Mouse (Mus musculus): ENCODE measurements at regions not wholly inside any gene's neighbourhood (a gene's known extent, or its start where the extent isn't known, plus 50 kb on each side); places are given as distances from the start of the nearest gene placed in this dataset.

GRCm38 (mm10) chr10:117556027-117556789 is 73.1 kb upstream of the Cpm start:
- intact Hi-C loops (cut with DNase I), result no loop called here

GRCm38 (mm10) chr10:117555542-117555941 is 73.8 kb upstream of the Cpm start:
- intact Hi-C loops (cut with DNase I), result no loop called here

- intact Hi-C loops (cut with DNase I), result no loop called here
Measured at GRCm38 (mm10) chr10:117555044-117555443, 74.3 kb upstream of the Cpm start.

DNA sequence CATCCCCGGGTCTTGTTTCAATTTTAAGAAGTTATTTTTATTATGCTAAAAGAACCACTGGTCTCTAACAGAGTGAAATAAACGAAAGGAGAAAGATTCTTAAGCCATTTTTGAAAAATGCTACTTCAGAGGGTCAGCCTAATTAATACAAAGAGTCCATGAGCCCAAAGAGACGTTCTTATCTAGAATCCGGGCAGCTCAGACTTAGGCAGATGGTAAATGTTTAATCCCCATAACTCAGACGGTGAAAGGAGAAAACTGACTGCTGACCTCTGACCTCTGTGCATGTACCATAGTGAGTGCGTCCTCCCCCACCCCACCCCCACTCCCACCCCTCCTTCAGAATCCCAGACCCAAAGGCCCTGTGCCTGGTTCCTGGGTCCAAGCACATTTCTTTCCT is 74.8 kb upstream of the Cpm start:
- intact Hi-C loops (cut with DNase I), result no loop called here

GRCm38 (mm10) chr10:117553211-117554186 is 75.8 kb upstream of the Cpm start:
- intact Hi-C loops (cut with DNase I), result no loop called here

DNA sequence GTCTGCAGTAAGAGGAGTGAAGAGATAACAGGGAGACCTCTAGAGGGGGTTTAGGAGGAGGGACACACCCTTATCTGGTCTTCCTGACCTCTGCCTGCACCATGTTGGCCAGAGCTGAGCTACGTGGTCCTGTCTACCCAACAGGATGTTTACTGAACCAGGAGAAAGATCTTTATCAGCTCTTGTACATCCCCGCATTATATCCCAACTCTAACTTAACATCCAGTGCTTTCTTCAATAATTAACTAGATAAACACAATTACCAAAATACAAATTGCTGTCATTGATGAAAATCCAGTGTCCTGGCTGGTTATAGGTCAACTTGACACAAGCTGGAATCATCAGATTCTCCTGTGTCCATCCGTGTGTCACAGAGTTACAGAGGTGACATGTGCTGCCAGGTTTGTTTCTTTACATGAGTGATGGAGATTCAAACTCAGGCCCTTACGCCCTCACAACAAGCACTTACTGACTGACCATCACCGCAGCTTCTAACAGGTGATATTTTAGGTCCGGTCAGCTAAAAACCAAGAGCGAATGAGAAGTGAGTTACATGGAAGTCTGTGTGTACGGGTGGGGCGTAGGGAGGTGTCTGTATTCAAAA is 77.1 kb upstream of the Cpm start:
- intact Hi-C loops (cut with DNase I), result no loop called here

GRCm38 (mm10) chr10:117551234-117552048 is 77.9 kb upstream of the Cpm start:
- intact Hi-C loops (cut with DNase I), result no loop called here

DNA sequence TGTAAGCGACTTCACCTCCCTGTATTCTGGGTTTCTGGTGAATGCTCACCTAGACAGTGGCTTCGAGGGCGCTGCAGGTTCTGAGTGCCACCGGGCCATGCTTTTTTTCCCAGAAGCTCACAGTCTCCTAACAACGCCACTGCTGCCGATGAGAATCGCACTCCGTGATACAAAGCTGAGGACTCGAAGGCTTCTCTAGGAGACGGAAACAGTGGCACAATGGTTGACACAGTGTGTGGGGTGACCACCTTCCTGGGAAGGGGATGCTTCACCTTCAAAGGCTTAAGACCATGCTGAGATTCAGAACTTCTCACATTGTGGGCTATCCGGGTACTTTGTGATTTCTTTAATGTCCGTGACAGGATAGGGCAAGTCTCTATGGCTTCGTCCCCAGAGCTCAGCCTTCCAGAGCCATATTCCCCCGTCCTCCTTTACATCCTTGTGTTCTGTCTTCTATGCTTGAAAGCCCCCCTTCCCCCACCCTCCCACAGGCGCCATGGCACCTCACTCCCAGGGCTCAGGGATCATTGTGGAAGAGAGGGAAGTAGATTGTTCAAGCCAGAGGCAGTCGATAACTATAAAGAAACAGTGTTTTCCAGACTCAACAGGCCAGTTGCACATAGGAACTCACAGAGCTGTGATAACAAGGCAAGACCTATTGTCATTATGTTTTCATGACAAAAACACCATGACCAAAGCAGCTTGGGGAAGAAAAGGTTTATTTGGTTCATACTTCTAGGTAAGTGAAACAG is 79.3 kb upstream of the Cpm start:
- intact Hi-C loops (cut with DNase I), result no loop called here

DNA sequence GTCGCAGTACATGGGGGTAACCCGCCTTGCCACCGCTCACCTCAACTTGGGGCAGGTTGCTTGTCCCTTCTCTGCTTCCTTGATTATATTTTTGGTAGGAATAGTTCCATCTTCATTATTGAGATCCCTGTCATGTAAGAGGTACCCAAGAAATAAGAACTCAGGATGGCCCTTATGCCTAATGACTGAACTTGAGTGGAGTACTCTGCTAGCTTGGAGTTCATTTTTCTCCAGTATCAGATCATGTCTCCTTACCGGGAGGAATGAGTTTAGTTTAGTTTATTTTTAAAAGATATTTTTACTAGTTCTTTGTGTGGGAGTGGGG is 79.8 kb upstream of the Cpm start:
- intact Hi-C loops (cut with DNase I), result no loop called here

DNA sequence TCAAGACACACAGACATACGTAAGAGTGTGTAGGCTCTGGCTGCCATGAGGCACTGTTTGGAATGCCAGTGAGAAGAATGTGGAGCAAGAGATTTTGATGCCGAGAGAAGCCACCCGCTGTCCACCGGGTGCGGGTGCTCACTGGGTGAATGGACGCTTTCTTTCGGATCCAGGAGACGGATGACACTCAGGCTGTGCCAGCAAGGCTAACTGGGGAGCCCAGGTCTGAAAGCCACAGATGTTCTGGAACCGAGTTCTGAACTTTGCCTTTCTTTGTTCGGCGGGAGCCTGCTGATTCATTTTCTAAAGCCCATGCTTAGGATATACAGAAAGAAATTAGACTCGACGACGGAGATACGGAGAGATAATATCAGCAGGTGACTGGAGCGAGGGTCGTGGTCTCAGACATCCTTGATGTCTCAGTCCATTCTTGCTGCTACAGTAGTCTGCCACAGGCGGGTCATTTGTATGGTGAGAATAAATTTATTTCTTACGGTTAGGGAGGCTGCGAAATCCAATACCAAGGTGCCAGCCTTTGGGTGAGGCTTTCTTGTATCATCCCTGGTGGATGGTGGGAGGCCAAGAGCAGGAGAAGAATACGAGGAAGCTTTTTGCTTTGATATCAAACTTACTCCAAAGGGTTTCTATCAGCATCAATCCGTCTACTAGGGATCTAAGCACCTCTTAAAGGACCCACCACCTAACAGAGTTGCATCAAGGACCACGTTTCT is 80.4 kb upstream of the Cpm start:
- intact Hi-C loops (cut with DNase I), result no loop called here

DNA sequence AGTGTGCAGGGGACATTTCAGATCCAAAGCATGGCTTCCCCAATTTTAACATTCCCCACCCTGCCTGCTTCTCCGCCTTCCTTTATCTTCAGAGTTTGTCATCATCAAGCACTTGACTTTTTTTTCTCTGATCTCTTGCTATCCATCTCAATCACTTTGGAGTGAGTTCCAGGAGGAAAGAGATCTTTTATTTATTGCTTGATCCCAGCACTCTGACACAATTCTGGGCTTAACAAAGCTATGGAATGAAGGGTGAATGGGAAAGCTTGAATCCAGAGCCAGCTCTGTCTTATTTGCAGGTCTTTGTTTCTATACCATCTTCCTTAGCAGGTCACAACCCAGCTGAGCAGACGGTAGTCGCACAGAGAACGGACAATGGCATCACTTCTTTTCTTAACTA is 81.0 kb upstream of the Cpm start:
- intact Hi-C loops (cut with DNase I), result no loop called here

DNA sequence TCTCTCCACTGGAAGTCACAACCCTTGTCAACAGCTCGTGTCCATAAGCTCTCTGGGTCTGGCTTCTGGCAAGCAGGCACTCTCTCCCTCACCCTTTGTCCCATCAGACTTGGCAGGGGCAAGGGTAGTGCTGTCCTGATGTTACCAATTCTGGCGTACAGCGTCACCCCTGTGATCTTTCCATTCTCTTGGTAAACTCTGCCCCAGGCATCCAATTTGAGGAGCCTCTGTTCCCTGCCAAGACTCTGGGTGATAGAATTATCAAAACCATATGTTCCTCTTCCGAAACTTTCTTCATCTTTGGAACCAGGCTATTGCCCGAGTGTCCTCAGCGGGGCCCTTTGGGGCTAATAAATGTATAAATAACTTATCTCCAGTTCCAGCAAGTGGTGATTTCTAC is 82.0 kb upstream of the Cpm start:
- intact Hi-C loops (cut with DNase I), result no loop called here

DNA sequence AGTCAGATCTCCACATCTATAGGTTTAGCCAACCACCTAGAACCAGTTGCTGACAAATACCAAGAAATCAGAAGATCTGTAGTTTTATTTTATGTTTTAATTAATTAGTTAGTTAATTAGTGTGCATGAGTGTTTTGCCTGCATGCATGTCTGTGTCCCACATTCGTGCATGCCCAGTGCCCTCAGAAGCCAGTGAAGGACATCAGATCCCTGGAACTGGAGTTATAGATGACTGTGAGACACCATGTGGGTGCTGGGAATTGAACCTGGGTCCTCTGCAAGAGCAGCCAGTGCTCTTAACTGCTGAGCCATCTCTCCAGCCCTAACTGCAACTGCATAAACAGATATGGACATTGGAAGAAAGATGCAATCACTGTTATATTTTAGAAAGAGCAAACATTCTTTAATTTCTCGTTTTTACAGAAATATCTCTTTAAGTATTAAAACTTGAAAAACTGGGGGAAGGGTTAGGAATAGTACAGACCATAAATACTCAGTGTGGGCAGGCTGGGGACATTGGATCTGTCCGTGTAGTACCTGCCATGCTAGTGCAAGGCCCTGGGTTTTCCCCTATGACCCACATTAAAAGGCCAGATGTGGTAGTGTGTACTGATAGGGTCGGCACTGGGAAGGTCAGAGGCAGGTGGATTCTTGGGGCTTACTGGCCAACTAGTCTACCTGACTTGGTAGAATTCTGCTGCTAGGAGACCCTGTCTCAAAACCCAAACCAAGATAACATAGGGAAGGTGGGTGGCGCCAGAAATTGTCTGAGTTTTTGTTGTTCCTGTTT is 83.3 kb upstream of the Cpm start:
- intact Hi-C loops (cut with DNase I), result no loop called here

- intact Hi-C loops (cut with DNase I), result no loop called here
Measured at GRCm38 (mm10) chr10:117544680-117545546, 84.4 kb upstream of the Cpm start.

- intact Hi-C loops (cut with DNase I), result no loop called here
Measured at GRCm38 (mm10) chr10:117543995-117544679, 85.2 kb upstream of the Cpm start.

- intact Hi-C loops (cut with DNase I), result no loop called here
Measured at GRCm38 (mm10) chr10:117543696-117543950, 85.7 kb upstream of the Cpm start.

DNA sequence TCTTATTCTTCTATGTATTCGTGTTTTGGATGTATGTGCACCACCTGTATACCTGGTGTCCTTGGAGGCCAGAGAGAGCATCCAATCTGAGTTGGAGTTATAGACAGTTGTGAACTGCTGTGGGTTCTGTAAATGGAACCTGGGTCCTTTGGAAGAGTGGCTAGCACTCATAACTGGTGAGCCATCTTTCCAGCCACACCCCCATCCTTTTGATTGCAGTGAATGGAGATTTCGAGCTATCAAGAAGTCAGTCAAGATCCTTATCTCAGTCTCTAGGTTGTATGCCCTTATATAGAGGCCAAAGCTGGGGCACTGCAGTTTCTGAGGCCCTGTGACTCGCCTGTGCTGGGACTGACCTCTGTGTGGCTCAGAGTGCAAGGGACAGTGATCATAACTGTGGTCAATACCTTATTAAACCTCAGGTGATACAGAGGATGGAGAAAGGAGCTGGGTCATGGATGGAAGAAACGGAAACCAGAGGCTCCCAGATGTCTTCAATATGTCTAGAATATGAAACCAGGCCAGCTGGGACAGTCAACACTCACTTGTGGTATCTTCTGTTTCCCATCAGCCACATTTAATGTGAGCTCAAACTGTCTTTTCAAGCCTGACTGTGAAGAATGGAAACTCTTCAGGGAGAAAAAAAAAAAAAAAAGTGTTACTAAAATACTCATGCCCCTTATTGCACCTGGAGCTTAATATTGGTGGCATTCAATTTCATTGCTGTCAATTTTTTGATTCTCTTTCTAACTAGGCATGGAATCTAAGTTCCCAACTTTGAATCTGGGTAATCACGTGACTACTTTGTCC is 86.2 kb upstream of the Cpm start:
- intact Hi-C loops (cut with DNase I), result no loop called here
